Mouse (Mus musculus) gastrocnemius, adult 18-20 months (tissue): Measurements from ENCODE around the gene Rgmb. TPM values are rescaled to one million over a fixed set of nuclear protein-coding genes. Genes with fewer than 3 reads are reported as not detected.

ENCODE experiments used
- DNase-seq: peaks from one replicate; pipeline ENCODE4 v3.0.0; 2021; ENCODE audit warnings: low spot score
- long read RNA-seq, 2 experiments: library from polyadenylated mRNA; stranded (forward); transcript quantifications; one replicate each; pipeline ENCODE4 v2.0.0; 2021
- total RNA-seq, 2 experiments: library from RNA; stranded (reverse); gene quantifications; 2 replicates each; pipeline ENCODE4 v1.2.3; 2021

The Rgmb gene
- 10 to 100 TPM; 34.2 to 37.6 TPM for total RNA-seq
- long read RNA-seq, experiment 1, full-length matches to known transcripts, result 59 of 74 reads
- long read RNA-seq, experiment 1, partial matches to known transcripts, result 5 of 74 reads
- long read RNA-seq, experiment 1, other reads (novel, unspliced or antisense), result 10 of 74 reads
- long read RNA-seq, experiment 2, full-length matches to known transcripts, result 54 of 64 reads
- long read RNA-seq, experiment 2, partial matches to known transcripts, result 2 of 64 reads
- long read RNA-seq, experiment 2, other reads (novel, unspliced or antisense), result 8 of 64 reads

DNA sequence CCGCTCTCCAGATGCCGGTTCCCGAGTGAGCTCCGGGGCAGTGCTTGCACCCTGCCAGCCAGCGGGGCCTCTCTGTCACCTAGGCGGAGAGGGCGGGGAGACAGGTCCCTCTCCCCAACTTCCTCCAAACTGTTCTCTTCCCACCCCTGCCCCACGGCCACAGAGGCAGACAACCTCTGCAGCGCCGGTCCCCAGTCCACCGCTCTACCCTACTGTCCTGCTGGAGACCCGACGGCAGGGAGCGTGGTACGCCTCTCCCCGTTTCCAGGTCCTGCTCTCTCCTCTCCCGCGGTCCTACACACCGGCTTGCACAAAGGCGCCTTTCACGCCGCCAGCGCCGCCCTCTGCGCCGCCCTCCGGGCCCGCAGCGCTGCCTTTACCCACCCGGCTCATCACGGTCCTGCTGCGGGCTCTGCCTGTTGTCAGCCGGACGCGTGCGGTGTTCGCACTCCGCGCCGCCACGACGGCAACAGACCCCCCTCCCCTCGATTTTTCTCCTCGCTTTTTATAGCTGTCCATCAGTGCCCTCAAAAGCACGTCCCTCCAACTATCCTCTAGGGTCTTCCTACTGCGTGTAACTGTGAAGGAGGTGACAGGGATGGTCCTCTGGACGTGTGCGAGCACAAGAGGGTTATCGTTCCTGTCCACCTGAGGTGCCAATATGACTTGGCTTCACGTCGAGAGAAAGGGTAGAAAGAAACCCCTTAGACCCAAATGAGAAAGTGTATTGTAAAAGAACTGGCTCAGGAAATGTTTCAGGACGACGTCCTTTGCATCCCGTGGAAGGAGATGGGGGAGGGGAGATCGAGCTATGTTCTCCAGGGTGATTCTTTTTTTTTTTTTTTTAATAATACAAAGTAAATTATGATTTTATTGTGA, at the start of gene Rgmb:
Gene Rgmb (minus strand): TSS at position 274 of the 879 bp plus-strand sequence.
- DNase-seq, result no peak

- no peak for DNase-seq
Measured at GRCm38 (mm10) chr17:15874765-15875164, 43.9 kb upstream of the Rgmb start.

DNA sequence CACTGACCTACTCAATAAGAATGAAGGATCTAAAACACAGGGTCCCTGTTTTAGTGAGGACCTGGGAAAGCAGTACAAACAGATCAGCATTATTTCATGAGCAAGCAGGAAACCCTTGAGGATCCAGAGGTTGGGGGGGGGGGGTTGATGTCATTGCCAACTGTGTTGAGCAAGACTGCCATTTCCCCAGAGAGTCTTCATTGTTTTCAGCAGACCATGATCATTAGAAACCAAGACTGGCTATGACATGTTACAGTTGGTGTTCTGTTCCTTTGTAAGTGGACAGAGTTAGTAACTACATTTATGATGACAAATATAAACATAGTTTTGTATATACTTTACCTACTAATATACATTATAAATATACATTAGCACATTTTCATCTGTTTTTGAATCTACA, 41.3 kb upstream of the Rgmb start:
- peak; percentile 10 for DNase-seq

- no peak for DNase-seq
Measured at GRCm38 (mm10) chr17:15865249-15865648, 34.4 kb upstream of the Rgmb start.

- no peak for DNase-seq
Measured at GRCm38 (mm10) chr17:15862355-15862754, 31.5 kb upstream of the Rgmb start.

- DNase-seq, result no peak
Measured at GRCm38 (mm10) chr17:15853121-15853520, 22.3 kb upstream of the Rgmb start.

GRCm38 (mm10) chr17:15850544-15850943, 19.7 kb upstream of the Rgmb start:
- no peak for DNase-seq

DNA sequence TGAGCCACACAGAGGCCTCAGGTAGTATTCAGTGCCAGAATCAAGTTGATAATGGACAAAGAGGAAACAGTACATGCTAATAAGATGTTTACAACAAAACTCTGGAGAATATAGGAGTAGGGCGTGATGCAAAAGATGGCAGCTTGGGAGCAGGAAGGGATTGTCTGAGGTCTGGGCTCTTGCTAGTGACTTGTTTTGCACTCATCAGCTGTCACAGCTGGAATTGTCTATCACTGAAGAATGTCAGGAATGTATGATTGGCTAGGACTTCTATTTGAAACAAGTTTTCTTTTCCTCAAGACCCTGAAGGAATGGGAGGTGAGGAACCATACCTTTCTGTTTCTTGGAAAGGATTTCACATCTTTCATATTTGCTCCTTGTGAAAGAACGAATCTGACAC, 10.6 kb upstream of the Rgmb start:
- no peak for DNase-seq

DNA sequence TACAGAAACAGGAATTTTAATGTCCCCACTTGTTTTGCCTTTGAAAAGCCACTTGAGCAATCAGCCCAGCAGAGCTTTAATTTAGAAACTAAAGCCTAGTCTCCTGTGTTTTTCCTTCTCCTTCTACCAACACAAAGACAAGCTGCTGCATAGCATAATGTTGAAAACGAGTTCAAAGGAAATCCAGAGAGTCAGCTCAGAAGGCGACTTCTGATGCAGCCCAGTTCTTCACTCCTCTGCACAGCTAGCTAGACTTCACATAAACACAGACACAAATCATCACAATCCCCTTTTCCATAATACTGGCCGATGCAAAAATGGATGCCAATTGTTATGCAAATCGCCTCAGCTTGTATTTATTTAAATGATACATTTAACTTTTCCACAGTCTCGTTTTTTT, 1.6 kb upstream of the Rgmb start:
- no peak for DNase-seq

- DNase-seq, result peak; percentile 66
Measured at GRCm38 (mm10) chr17:15831810-15832209, 971 bp upstream of the Rgmb start.

- DNase-seq, result no peak
Measured at GRCm38 (mm10) chr17:15830171-15830765, 571 bp downstream of the Rgmb start.

GRCm38 (mm10) chr17:15829198-15830170, 1.4 kb downstream of the Rgmb start:
- no peak for DNase-seq

GRCm38 (mm10) chr17:15828131-15828917, 2.5 kb downstream of the Rgmb start:
- DNase-seq, result no peak

DNA sequence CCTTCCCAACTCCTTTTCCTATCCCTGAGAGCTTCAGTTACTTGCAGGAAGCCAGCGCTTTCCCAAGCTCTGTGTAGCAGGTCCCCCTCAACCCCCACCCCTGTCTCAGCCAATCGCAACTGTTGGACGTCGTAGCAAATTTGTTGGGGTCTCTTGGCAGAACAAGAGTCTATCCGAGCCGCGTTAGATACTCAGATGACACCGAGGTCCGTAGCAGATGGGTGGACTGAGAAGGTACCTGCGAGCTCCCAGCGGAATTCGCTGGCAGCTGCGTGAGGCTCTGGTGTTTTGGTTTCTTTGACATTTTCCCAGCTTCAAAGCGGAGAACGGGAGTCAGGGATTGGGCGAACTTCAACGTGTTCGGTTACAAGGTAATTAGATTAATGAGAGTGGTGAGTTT, 3.9 kb downstream of the Rgmb start:
- no peak for DNase-seq

GRCm38 (mm10) chr17:15826444-15826909, 4.4 kb downstream of the Rgmb start:
- DNase-seq, result peak; percentile 100

- no peak for DNase-seq
Measured at GRCm38 (mm10) chr17:15825481-15826396, 5.1 kb downstream of the Rgmb start.

GRCm38 (mm10) chr17:15824854-15825253, 6.0 kb downstream of the Rgmb start:
- DNase-seq, result no peak

DNA sequence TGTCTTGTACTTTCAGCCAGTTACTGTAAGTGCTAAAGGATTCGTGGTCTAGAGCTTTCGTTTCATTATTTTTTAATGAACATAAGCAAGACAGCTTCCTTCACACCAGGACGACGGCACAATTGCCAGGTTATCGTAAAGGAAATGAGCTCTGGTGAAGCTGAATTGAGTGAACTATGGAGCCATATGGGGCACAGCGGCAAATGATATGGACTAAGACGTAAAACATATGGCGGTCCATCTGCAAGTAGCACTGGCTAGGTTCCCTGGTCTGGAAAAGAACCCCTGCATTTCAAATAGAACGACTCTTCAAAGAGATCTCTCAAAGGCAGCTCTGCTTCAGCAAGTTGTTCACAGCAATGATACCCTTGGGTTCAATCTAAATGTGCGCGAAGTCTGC, 6.5 kb downstream of the Rgmb start:
- DNase-seq, result no peak

- no peak for DNase-seq
Measured at GRCm38 (mm10) chr17:15823838-15824237, 7.0 kb downstream of the Rgmb start.
